Mouse (Mus musculus) ES-Bruce4 (cell line): ENCODE results near the gene Klf1.

ENCODE experiments used
- CTCF ChIP-seq: IDR thresholded peaks from one replicate; pipeline ENCODE4 v1.8.1; 2011; ENCODE audit warnings: low read depth, low read length
- POLR2A ChIP-seq: IDR thresholded peaks from one replicate; pipeline ENCODE4 v1.8.1; 2011; ENCODE audit warnings: low read length; ENCODE audit not compliant: insufficient read depth

DNA sequence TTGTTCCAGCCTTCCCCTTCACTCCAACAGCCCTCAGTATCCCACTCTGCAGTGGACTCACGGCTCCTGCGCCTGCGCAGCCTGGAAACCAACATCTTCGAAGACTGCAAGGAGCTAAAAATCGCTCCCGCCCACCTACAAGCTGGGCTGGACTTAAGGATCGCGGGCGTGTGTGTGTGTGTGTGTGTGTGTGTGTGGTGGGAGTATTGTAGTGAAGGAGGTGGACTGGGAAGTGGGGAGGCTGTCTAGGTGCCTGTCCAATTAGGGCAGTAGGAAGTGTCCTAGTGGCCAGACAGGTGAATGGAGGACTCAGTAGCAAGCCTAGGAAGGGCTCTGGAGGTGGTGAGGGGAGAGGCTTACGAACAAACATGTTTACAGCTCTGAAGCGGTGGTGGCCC lies 43.5 kb downstream of the Klf1 start:
- TF ChIP-seq CTCF, result no peak
- TF ChIP-seq POLR2A, result no peak
